In the genomic region with DNA sequence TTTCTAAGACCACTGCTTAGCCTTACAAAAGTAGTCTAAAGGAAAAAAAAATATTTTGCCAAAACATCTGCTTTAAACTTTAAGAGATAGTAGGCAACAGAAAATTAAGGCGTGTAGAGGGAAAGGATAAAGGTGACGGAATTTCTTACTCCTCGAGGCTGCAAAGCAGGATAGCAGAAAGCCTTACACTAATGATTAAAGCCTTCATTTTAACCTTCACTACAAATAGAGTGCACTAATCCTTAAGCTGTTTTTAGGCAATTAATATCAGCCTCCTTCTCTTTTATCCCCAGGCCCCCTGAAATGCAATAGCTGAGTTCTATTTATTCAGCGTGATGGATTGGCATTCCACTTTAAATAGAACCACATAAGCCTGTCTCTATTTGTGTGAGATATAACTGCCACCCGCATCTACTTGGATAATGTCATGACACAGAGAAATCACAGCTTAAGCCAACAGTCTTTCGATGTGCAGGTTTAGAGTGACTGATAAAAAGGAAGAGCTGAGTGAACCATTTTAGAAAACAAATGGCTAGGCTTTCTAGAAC, we compare ENCODE assay signal across 22 mouse cellular contexts. TPM values are rescaled to one million over a fixed set of nuclear protein-coding genes. Genes with fewer than 3 reads are reported as not detected.
DNase-seq lines count a peak whose midpoint lies in the region; ATAC-seq lines count a peak whose summit lies in the region.
"Had no signal": no experiment of that assay in that cellular context is flagged by ENCODE, and none has a peak within 500 bp of the region (broad histone marks: within the 10 kb centered on the region; RNA-seq: fewer than 3 reads in every experiment).

No protein-coding gene starts in this region.

- H3K9me3 ChIP-seq in forebrain, embryonic 12.5 days: no peaks in the 10 kb centered on the region
- H3K9me3 ChIP-seq in forebrain, embryonic 10.5 days: no peaks in the 10 kb centered on the region
- no peaks in the 10 kb centered on the region for H3K9me3 ChIP-seq in midbrain, embryonic 11.5 days (ENCODE audit: control insufficient read depth, low read length)
- no peaks in the 10 kb centered on the region for H3K9me3 ChIP-seq in midbrain, embryonic 10.5 days (replicated peaks)
- H3K9me3 ChIP-seq in stomach, embryonic 16.5 days (replicated peaks; ENCODE audit: control insufficient read depth, low read length): no peaks in the 10 kb centered on the region
- H3K9me3 ChIP-seq: heart, embryonic 12.5 days had no signal

- DNase-seq in forebrain, embryonic 10.5 days (ENCODE audit: extremely low spot score, low spot score): no peak
- DNase-seq in midbrain, embryonic 11.5 days (ENCODE audit: low spot score, missing footprints): peak; percentile 41
- DNase-seq in midbrain, embryonic 10.5 days (ENCODE audit: low spot score): no peak
- DNase-seq in mesoderm, embryonic 11.5 days (ENCODE audit: low read depth, low spot score): peak; percentile 5
- no peak for DNase-seq in heart, adult 18-20 months
- DNase-seq in lung, postnatal 10 days: no peak
- DNase-seq: cerebellum, adult 11 months; cerebellum, postnatal 36 days; gastrocnemius, postnatal 25 days; heart, postnatal 4 days; thymus, adult 18-20 months had no signal

- H3K27ac ChIP-seq in forebrain, embryonic 12.5 days: no peak overlapping the region
- no peak overlapping the region for H3K27ac ChIP-seq in forebrain, embryonic 10.5 days
- H3K27ac ChIP-seq in midbrain, embryonic 11.5 days (ENCODE audit: low read depth, low read length): no peak overlapping the region
- H3K27ac ChIP-seq in midbrain, embryonic 10.5 days (replicated peaks): no peak overlapping the region
- no peak overlapping the region for H3K27ac ChIP-seq in stomach, embryonic 16.5 days (ENCODE audit: low read length)
- H3K27ac ChIP-seq: hindbrain, postnatal 0 days; macrophage had no signal

- 12% methylated on average over 6 of the region's 6 CpGs for WGBS in forebrain, embryonic 12.5 days
- 24% methylated on average over 6 of the region's 6 CpGs for WGBS in forebrain, embryonic 10.5 days
- 43% methylated on average over 6 of the region's 6 CpGs for WGBS in midbrain, embryonic 11.5 days
- 46% methylated on average over 6 of the region's 6 CpGs for WGBS in midbrain, embryonic 10.5 days
- WGBS in stomach, embryonic 16.5 days: 24% methylated on average over 6 of the region's 6 CpGs

- no peak overlapping the region for H3K4me2 ChIP-seq in forebrain, embryonic 12.5 days
- no peak overlapping the region for H3K4me2 ChIP-seq in midbrain, embryonic 11.5 days
- peak overlapping the region; percentile 48 for H3K4me2 ChIP-seq in stomach, embryonic 16.5 days (ENCODE audit: low read depth, low read length)
- H3K4me2 ChIP-seq: heart, embryonic 12.5 days had no signal

- no peaks in the 10 kb centered on the region for H3K36me3 ChIP-seq in forebrain, embryonic 12.5 days (replicated peaks)
- H3K36me3 ChIP-seq in forebrain, embryonic 10.5 days (replicated peaks): no peaks in the 10 kb centered on the region
- no peaks in the 10 kb centered on the region for H3K36me3 ChIP-seq in midbrain, embryonic 11.5 days (ENCODE audit: control insufficient read depth, insufficient read depth, low read length)
- H3K36me3 ChIP-seq in midbrain, embryonic 10.5 days: no peaks in the 10 kb centered on the region
- H3K36me3 ChIP-seq in stomach, embryonic 16.5 days (ENCODE audit: control insufficient read depth, insufficient read depth, low read length): no peaks in the 10 kb centered on the region
- H3K36me3 ChIP-seq: heart, embryonic 12.5 days had no signal

- H3K4me1 ChIP-seq in forebrain, embryonic 12.5 days: peaks cover 7% of the 10 kb centered on the region; the same call in 1 of the 2 replicates
- H3K4me1 ChIP-seq in forebrain, embryonic 10.5 days: peaks cover 23% of the 10 kb centered on the region
- no peaks in the 10 kb centered on the region for H3K4me1 ChIP-seq in midbrain, embryonic 11.5 days (ENCODE audit: control insufficient read depth, insufficient read depth, low read length)
- 0 out of 2 replicates have a peak, but pooled peaks cover 4% of the 10 kb centered on the region for H3K4me1 ChIP-seq in midbrain, embryonic 10.5 days
- no peaks in the 10 kb centered on the region for H3K4me1 ChIP-seq in stomach, embryonic 16.5 days (ENCODE audit: control insufficient read depth, insufficient read depth, low read length)
- H3K4me1 ChIP-seq: heart, embryonic 12.5 days had no signal

- no peak overlapping the region for H3K9ac ChIP-seq in forebrain, embryonic 12.5 days
- no peak overlapping the region for H3K9ac ChIP-seq in midbrain, embryonic 11.5 days (ENCODE audit: low read length)
- no peak overlapping the region for H3K9ac ChIP-seq in stomach, embryonic 16.5 days (ENCODE audit: low read length)
- H3K9ac ChIP-seq: heart, embryonic 12.5 days had no signal

- no peaks in the 10 kb centered on the region for H3K27me3 ChIP-seq in forebrain, embryonic 12.5 days
- no peaks in the 10 kb centered on the region; the same call in 1 of the 2 replicates for H3K27me3 ChIP-seq in forebrain, embryonic 10.5 days (ENCODE audit: poor library complexity, severe bottlenecking)
- no peaks in the 10 kb centered on the region for H3K27me3 ChIP-seq in midbrain, embryonic 11.5 days (ENCODE audit: control insufficient read depth, insufficient read depth, low read length)
- H3K27me3 ChIP-seq in midbrain, embryonic 10.5 days (ENCODE audit: low read depth, poor library complexity, severe bottlenecking): no peaks in the 10 kb centered on the region
- H3K27me3 ChIP-seq in stomach, embryonic 16.5 days (ENCODE audit: control insufficient read depth, insufficient read depth, low read length): no peaks in the 10 kb centered on the region
- H3K27me3 ChIP-seq: heart, embryonic 12.5 days had no signal

- ATAC-seq in forebrain, embryonic 12.5 days (ENCODE audit: low FRiP score): peak; percentile 58; the same call in 1 of the 2 replicates
- 0 out of 2 replicates have a peak, but pooled peaks have one; percentile 30 for ATAC-seq in midbrain, embryonic 11.5 days (ENCODE audit: low FRiP score)
- ATAC-seq in stomach, embryonic 16.5 days (ENCODE audit: insufficient read depth, low FRiP score): no peak
- ATAC-seq: hindbrain, postnatal 0 days had no signal

- no peak overlapping the region for H3K4me3 ChIP-seq in forebrain, embryonic 12.5 days (replicated peaks)
- no peak overlapping the region for H3K4me3 ChIP-seq in forebrain, embryonic 10.5 days
- no peak overlapping the region for H3K4me3 ChIP-seq in midbrain, embryonic 11.5 days (ENCODE audit: low read depth, low read length)
- no peak overlapping the region for H3K4me3 ChIP-seq in midbrain, embryonic 10.5 days
- peak overlapping the region; percentile 33 for H3K4me3 ChIP-seq in stomach, embryonic 16.5 days (replicated peaks; ENCODE audit: low read length)
- H3K4me3 ChIP-seq: heart, embryonic 12.5 days; myocyte had no signal

RNA-seq across cellular contexts. Expression of a gene that starts 1.3 kb away (rescaled TPM):
- polyA plus RNA-seq in forebrain, embryonic 12.5 days (2016; fragmentation: Nextera tagmentation; extraction: Ambion mirVana): 0.17 and 0.82 TPM in 2 replicates
- polyA plus RNA-seq in forebrain, embryonic 10.5 days (2016; fragmentation: Nextera tagmentation; extraction: Ambion mirVana): 1.4 TPM in 2 replicates
- 0.37 and 0.38 TPM in 2 replicates for polyA plus RNA-seq in midbrain, embryonic 11.5 days (2014; fragmentation: Nextera tagmentation; extraction: Ambion mirVana)
- polyA plus RNA-seq in midbrain, embryonic 10.5 days (2016; fragmentation: Nextera tagmentation; extraction: Ambion mirVana): 0.62 and 0.80 TPM in 2 replicates
- 11.0 and 11.6 TPM in 2 replicates for polyA plus RNA-seq in stomach, embryonic 16.5 days (2015; fragmentation: Nextera tagmentation; extraction: Ambion mirVana)
- total RNA-seq in heart, adult 18-20 months (2021): not detected
- total RNA-seq: gastrocnemius, postnatal 25 days; heart, postnatal 4 days; hindbrain, postnatal 0 days; layer of hippocampus, adult 18-20 months; left cerebral cortex, adult 18-20 months had no signal
- polyA plus RNA-seq: frontal cortex, adult 2 months; hindbrain, postnatal 0 days; macrophage; myocyte had no signal

RNA-seq across cellular contexts. Expression of a gene that starts 50.4 kb away (rescaled TPM):
- polyA plus RNA-seq in forebrain, embryonic 12.5 days (2016; fragmentation: Nextera tagmentation; extraction: Ambion mirVana): not detected in 2 replicates
- polyA plus RNA-seq in forebrain, embryonic 10.5 days (2016; fragmentation: Nextera tagmentation; extraction: Ambion mirVana): not detected in 2 replicates
- polyA plus RNA-seq in midbrain, embryonic 11.5 days (2014; fragmentation: Nextera tagmentation; extraction: Ambion mirVana): not detected in 2 replicates
- polyA plus RNA-seq in midbrain, embryonic 10.5 days (2016; fragmentation: Nextera tagmentation; extraction: Ambion mirVana): not detected in 2 replicates
- polyA plus RNA-seq in stomach, embryonic 16.5 days (2015; fragmentation: Nextera tagmentation; extraction: Ambion mirVana): not detected in 2 replicates
- not detected for total RNA-seq in heart, adult 18-20 months (2021)
- total RNA-seq: gastrocnemius, postnatal 25 days; heart, postnatal 4 days; hindbrain, postnatal 0 days; layer of hippocampus, adult 18-20 months; left cerebral cortex, adult 18-20 months had no signal
- polyA plus RNA-seq: frontal cortex, adult 2 months; heart, embryonic 12.5 days; hindbrain, postnatal 0 days; limb, embryonic 11.5 days; liver, embryonic 16.5 days; macrophage; myocyte had no signal

RNA-seq across cellular contexts. Expression of a gene that starts 54.9 kb away (rescaled TPM):
- not detected in 2 replicates for polyA plus RNA-seq in forebrain, embryonic 12.5 days (2016; fragmentation: Nextera tagmentation; extraction: Ambion mirVana)
- polyA plus RNA-seq in forebrain, embryonic 10.5 days (2016; fragmentation: Nextera tagmentation; extraction: Ambion mirVana): not detected in 2 replicates
- not detected in 2 replicates for polyA plus RNA-seq in midbrain, embryonic 11.5 days (2014; fragmentation: Nextera tagmentation; extraction: Ambion mirVana)
- polyA plus RNA-seq in midbrain, embryonic 10.5 days (2016; fragmentation: Nextera tagmentation; extraction: Ambion mirVana): not detected in 2 replicates
- 1.0 and 3.2 TPM in 2 replicates for polyA plus RNA-seq in stomach, embryonic 16.5 days (2015; fragmentation: Nextera tagmentation; extraction: Ambion mirVana)
- not detected for total RNA-seq in heart, adult 18-20 months (2021)
- total RNA-seq: gastrocnemius, postnatal 25 days; heart, postnatal 4 days; hindbrain, postnatal 0 days; layer of hippocampus, adult 18-20 months; left cerebral cortex, adult 18-20 months had no signal
- polyA plus RNA-seq: frontal cortex, adult 2 months; heart, embryonic 12.5 days; hindbrain, postnatal 0 days; limb, embryonic 11.5 days; liver, embryonic 16.5 days; macrophage; myocyte had no signal

Comparison
In these comparisons a context has a peak if more than half of its experiments do, and no peak if none do; other contexts are left out.
1. DNase-seq: peak in midbrain, embryonic 11.5 days (single experiment) and mesoderm, embryonic 11.5 days (single experiment); none in forebrain, embryonic 10.5 days (single experiment), midbrain, embryonic 10.5 days (single experiment), heart, adult 18-20 months (0 of 2) and lung, postnatal 10 days (single experiment).